Comparison of ENCODE assay signal across 9 mouse cellular contexts in the genomic region with DNA sequence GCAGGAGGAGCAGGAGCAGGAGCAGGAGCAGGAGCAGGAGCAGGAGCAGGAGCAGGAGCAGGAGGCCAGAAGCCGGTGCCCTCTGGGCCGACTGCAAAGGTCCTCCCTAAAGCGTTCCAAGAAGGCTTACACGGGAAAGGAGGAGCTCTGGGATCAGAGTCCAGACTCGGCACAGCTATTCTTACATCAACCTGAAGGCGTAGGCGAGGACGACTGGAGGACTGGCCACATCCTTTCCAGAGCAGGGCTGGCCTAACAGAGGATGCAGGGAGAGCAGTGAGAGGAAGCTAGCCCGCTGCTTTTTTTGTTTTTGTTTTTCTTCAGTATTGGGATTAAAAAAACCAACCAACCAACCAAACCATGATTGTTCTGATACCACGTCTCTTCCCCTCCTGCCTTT.
DNase-seq lines count a peak whose midpoint lies in the region; ATAC-seq and TF ChIP-seq lines count a peak whose summit lies in the region.
"Had no signal": no experiment of that assay in that cellular context is flagged by ENCODE, and none has a peak within 500 bp of the region (broad histone marks: within the 10 kb centered on the region; RNA-seq: fewer than 3 reads in every experiment).

No protein-coding gene starts in this region.

- H3K9ac ChIP-seq in limb, embryonic 12.5 days (replicated peaks): no peak overlapping the region
- H3K9ac ChIP-seq in heart, postnatal 0 days (replicated peaks; ENCODE audit: low read depth, low read length): no peak overlapping the region
- no peak overlapping the region for H3K9ac ChIP-seq in stomach, embryonic 15.5 days

- no peaks in the 10 kb centered on the region for H3K36me3 ChIP-seq in limb, embryonic 12.5 days
- H3K36me3 ChIP-seq in limb, embryonic 10.5 days: no peaks in the 10 kb centered on the region
- H3K36me3 ChIP-seq in heart, postnatal 0 days (replicated peaks; ENCODE audit: control insufficient read depth, insufficient read depth, low read length): no peaks in the 10 kb centered on the region
- no peaks in the 10 kb centered on the region for H3K36me3 ChIP-seq in stomach, embryonic 15.5 days
- H3K36me3 ChIP-seq: G1E had no signal

- ATAC-seq in limb, embryonic 12.5 days (ENCODE audit: insufficient number of reproducible peaks, insufficient read depth, low FRiP score, low TSS enrichment, low read depth): no peak
- peak; percentile 43 for ATAC-seq in heart, postnatal 0 days (ENCODE audit: insufficient read depth, low read depth)
- ATAC-seq in stomach, embryonic 15.5 days (ENCODE audit: insufficient read depth, low FRiP score, low read depth): no peak

- no peak for TF ChIP-seq EP300 in heart, postnatal 0 days (IDR thresholded peaks at IDR 0.05; ENCODE audit: low read depth)

- H3K27me3 ChIP-seq in limb, embryonic 12.5 days: no peaks in the 10 kb centered on the region
- H3K27me3 ChIP-seq in limb, embryonic 10.5 days (ENCODE audit: low read depth, poor library complexity, severe bottlenecking): no peaks in the 10 kb centered on the region
- H3K27me3 ChIP-seq in heart, postnatal 0 days (ENCODE audit: control insufficient read depth, insufficient read depth, low read length): no peaks in the 10 kb centered on the region
- H3K27me3 ChIP-seq in stomach, embryonic 15.5 days (replicated peaks): no peaks in the 10 kb centered on the region

- H3K4me2 ChIP-seq in limb, embryonic 12.5 days: no peak overlapping the region
- no peak overlapping the region for H3K4me2 ChIP-seq in heart, postnatal 0 days (ENCODE audit: low read depth, low read length)
- H3K4me2 ChIP-seq in stomach, embryonic 15.5 days: no peak overlapping the region

- no peak overlapping the region for H3K4me3 ChIP-seq in limb, embryonic 12.5 days (replicated peaks)
- H3K4me3 ChIP-seq in limb, embryonic 10.5 days: no peak overlapping the region
- no peak overlapping the region for H3K4me3 ChIP-seq in heart, postnatal 0 days (ENCODE audit: low read depth, low read length)
- H3K4me3 ChIP-seq in stomach, embryonic 15.5 days (replicated peaks): no peak overlapping the region

- no peak for TF ChIP-seq CTCF in heart, postnatal 0 days (IDR thresholded peaks at IDR 0.05; ENCODE audit: low read depth)

- H3K27ac ChIP-seq in limb, embryonic 12.5 days: peak overlapping the region; percentile 64
- no peak overlapping the region for H3K27ac ChIP-seq in limb, embryonic 10.5 days
- peak overlapping the region; percentile 87 for H3K27ac ChIP-seq in heart, postnatal 0 days (ENCODE audit: low read depth)
- H3K27ac ChIP-seq in stomach, embryonic 15.5 days: peak overlapping the region; percentile 26; the same call in 1 of the 2 replicates

- H3K9me3 ChIP-seq in limb, embryonic 12.5 days: no peaks in the 10 kb centered on the region
- H3K9me3 ChIP-seq in limb, embryonic 10.5 days (replicated peaks): no peaks in the 10 kb centered on the region
- H3K9me3 ChIP-seq in heart, postnatal 0 days (replicated peaks; ENCODE audit: control insufficient read depth, low read length): no peaks in the 10 kb centered on the region
- H3K9me3 ChIP-seq in stomach, embryonic 15.5 days: no peaks in the 10 kb centered on the region
- H3K9me3 ChIP-seq: G1E had no signal

- WGBS in limb, embryonic 12.5 days: 86% methylated on average over 10 of the region's 10 CpGs
- WGBS in limb, embryonic 10.5 days: 82% methylated on average over 10 of the region's 10 CpGs
- 45% methylated on average over 10 of the region's 10 CpGs for WGBS in heart, postnatal 0 days
- WGBS in stomach, embryonic 15.5 days: 71% methylated on average over 10 of the region's 10 CpGs

- peaks cover 26% of the 10 kb centered on the region for H3K4me1 ChIP-seq in limb, embryonic 12.5 days (replicated peaks)
- H3K4me1 ChIP-seq in limb, embryonic 10.5 days: peaks cover 32% of the 10 kb centered on the region
- peaks cover 16% of the 10 kb centered on the region for H3K4me1 ChIP-seq in heart, postnatal 0 days (ENCODE audit: control insufficient read depth, insufficient read depth)
- H3K4me1 ChIP-seq in stomach, embryonic 15.5 days: peaks cover 10% of the 10 kb centered on the region; the same call in 1 of the 2 replicates

- no peak for DNase-seq in limb, embryonic 10.5 days (ENCODE audit: low spot score)
- peak; percentile 47 for DNase-seq in heart, postnatal 0 days (ENCODE audit: low spot score)
- DNase-seq in kidney, postnatal 14 days: peak; percentile 75
- no peak for DNase-seq in c-Kit-positive CD71-positive TER-119-positive erythroid progenitor cells, embryonic 14.5 days (ENCODE audit: low spot score)
- DNase-seq in right cerebral cortex, postnatal 4 days: no peak
- DNase-seq in right cerebral cortex, postnatal 10 days (ENCODE audit: low spot score in 2 of 2): no peak

Comparison
In these comparisons a context has a peak if more than half of its experiments do, and no peak if none do; other contexts are left out.
1. DNase-seq: peak in heart, postnatal 0 days (single experiment) and kidney, postnatal 14 days (single experiment); none in limb, embryonic 10.5 days (single experiment), c-Kit-positive CD71-positive TER-119-positive erythroid progenitor cells, embryonic 14.5 days (single experiment), right cerebral cortex, postnatal 4 days (single experiment) and right cerebral cortex, postnatal 10 days (0 of 2).